Mouse (Mus musculus) forebrain, embryonic 11.5 days (tissue): ENCODE measurements around the gene Il25. TPM values are rescaled to one million over a fixed set of nuclear protein-coding genes. Genes with fewer than 3 reads are reported as not detected.

Experiments
- ATAC-seq: fragments of 200-750 bp; cut with Nextera tagmentation; replicated peaks from 2 replicates; pipeline ENCODE4 v1.8.0; 2017; ENCODE audit warnings: moderate TSS enrichment; ENCODE audit not compliant: low FRiP score
- DNase-seq: peaks from one replicate; pipeline ENCODE4 v3.0.0-alpha.2; 2017; ENCODE audit warnings: low spot score
- H3K27ac ChIP-seq: fragments of 300-500 bp; sonication (generic); 2 replicates; pipeline ENCODE4 v1.5.1; 2014; ENCODE audit warnings: low read depth, low read length
- H3K27me3 ChIP-seq: fragments of 300-500 bp; sonication (generic); 2 replicates; pipeline ENCODE4 v1.6.1; 2014; ENCODE audit warnings: mild to moderate bottlenecking, low read length, mixed read lengths; ENCODE audit not compliant: control insufficient read depth, insufficient read depth
- H3K36me3 ChIP-seq: fragments of 300-500 bp; sonication (generic); 2 replicates; pipeline ENCODE4 v1.6.1; 2014; ENCODE audit warnings: mild to moderate bottlenecking, low read length, moderate library complexity, mixed read lengths; ENCODE audit not compliant: control insufficient read depth, insufficient read depth
- H3K4me1 ChIP-seq: fragments of 300-500 bp; sonication (generic); replicated peaks from 2 replicates; pipeline ENCODE4 v1.6.1; 2014; ENCODE audit warnings: low read length, mixed read lengths; ENCODE audit not compliant: control insufficient read depth, insufficient read depth
- H3K4me2 ChIP-seq: fragments of 300-500 bp; sonication (generic); 2 replicates; pipeline ENCODE4 v1.6.1; 2014; ENCODE audit warnings: low read depth, mild to moderate bottlenecking, low read length, moderate library complexity, mixed read lengths; ENCODE audit not compliant: severe bottlenecking
- H3K4me3 ChIP-seq: fragments of 300-500 bp; sonication (generic); 2 replicates; pipeline ENCODE4 v1.5.1; 2014; ENCODE audit warnings: low read depth, low read length
- H3K9ac ChIP-seq: fragments of 300-500 bp; sonication (generic); 2 replicates; pipeline ENCODE4 v1.6.1; 2014; ENCODE audit warnings: low read length
- H3K9me3 ChIP-seq: fragments of 300-500 bp; sonication (generic); 2 replicates; pipeline ENCODE4 v1.6.1; 2016; ENCODE audit warnings: low read length, mixed read lengths; ENCODE audit not compliant: control insufficient read depth
- WGBS: fragments of 180-500 bp; shearing (Covaris S2); extraction: QIAGEN DNeasy Blood & Tissue Kit; methylation state at CpG from one replicate; pipeline ENCODE4 v1.1.7; 2014; 5-methylcytosine and 5-hydroxymethylcytosine counted together
- polyA plus RNA-seq: library from polyadenylated mRNA; unstranded; fragments of >200 nt; fragmentation: Nextera tagmentation; extraction: Ambion mirVana; gene quantifications from 2 replicates; pipeline ENCODE4 v1.2.1, GENCODE M21; 2014

Il25 gene
- polyA plus RNA-seq: not detected in 2 replicates

GRCm38 (mm10) chr14:54932645-54933150 lies at the start of gene Il25:
Gene Il25 (plus strand): TSS chr14:54932695.
- Histone ChIP-seq H3K4me1 (no peaks in the 10 kb centered on the region), H3K9ac (no peak within 1 kb of the TSS), H3K36me3 (no peaks in the 10 kb centered on the region), H3K4me2 (no peak within 1 kb of the TSS), H3K4me3 (no peak within 1 kb of the TSS), H3K27me3 (no peaks in the 10 kb centered on the region), H3K9me3 (no peaks in the 10 kb centered on the region), H3K27ac (no peak within 1 kb of the TSS)
- ATAC-seq (no peak), DNase-seq (no peak)
- WGBS: 42% methylated on average over 6 of the region's 6 CpGs

- under 1% methylated on average over 26 of the region's 27 CpGs for WGBS
- ATAC-seq (peak; percentile 88), DNase-seq (peak; percentile 93)
- Histone ChIP-seq H3K27me3 (no peaks in the 10 kb centered on the region), H3K36me3 (no peaks in the 10 kb centered on the region), H3K9ac (peak within 1 kb of the TSS; percentile 82), H3K27ac (peak within 1 kb of the TSS; percentile 72), H3K9me3 (no peaks in the 10 kb centered on the region), H3K4me2 (peak within 1 kb of the TSS; percentile 80), H3K4me1 (peaks cover 11% of the 10 kb centered on the region; the same call in 1 of the 2 replicates), H3K4me3 (peak within 1 kb of the TSS; percentile 60)
These were observed 49.1 kb upstream of the Il25 start, which contains the start of the genes Bcl2l2 and Gm20521 for GRCm38 (mm10) chr14:54883154-54884021. Gene Bcl2l2 (plus strand): TSS chr14:54883377. Gene Gm20521 (plus strand): TSS chr14:54883441.

- DNase-seq (no peak), ATAC-seq (no peak)
- H3K9me3 ChIP-seq: no peaks in the 10 kb centered on the region
- H3K27me3 ChIP-seq: no peaks in the 10 kb centered on the region
- peak overlapping the region; percentile 82 for H3K9ac ChIP-seq
- H3K36me3 ChIP-seq: no peaks in the 10 kb centered on the region
- peak overlapping the region; percentile 72 for H3K27ac ChIP-seq
- peak overlapping the region; percentile 60 for H3K4me3 ChIP-seq
- H3K4me2 ChIP-seq: peak overlapping the region; percentile 80
- WGBS: 34% methylated on average over 21 of the region's 21 CpGs
- H3K4me1 ChIP-seq: peaks cover 11% of the 10 kb centered on the region; the same call in 1 of the 2 replicates
These were observed 48.3 kb upstream of the Il25 start for GRCm38 (mm10) chr14:54884022-54884712.

GRCm38 (mm10) chr14:54885309-54885708 lies 47.2 kb upstream of the Il25 start:
- Histone ChIP-seq H3K4me1 (peaks cover 11% of the 10 kb centered on the region; the same call in 1 of the 2 replicates), H3K4me2 (no peak overlapping the region), H3K4me3 (no peak overlapping the region), H3K9me3 (no peaks in the 10 kb centered on the region), H3K27me3 (no peaks in the 10 kb centered on the region), H3K36me3 (no peaks in the 10 kb centered on the region), H3K9ac (no peak overlapping the region), H3K27ac (no peak overlapping the region)
- 93% methylated on average over 11 of the region's 11 CpGs for WGBS
- ATAC-seq (no peak), DNase-seq (no peak)

GRCm38 (mm10) chr14:54892200-54892599 lies 40.3 kb upstream of the Il25 start, which contains the start of gene Pabpn1:
Gene Pabpn1 (plus strand): TSS chr14:54892500.
- no peaks in the 10 kb centered on the region for H3K27me3 ChIP-seq
- H3K4me1 ChIP-seq: peaks cover 7% of the 10 kb centered on the region
- peaks cover 7% of the 10 kb centered on the region for H3K36me3 ChIP-seq
- peak within 1 kb of the TSS; percentile 69; the same call in 1 of the 2 replicates for H3K27ac ChIP-seq
- ATAC-seq (no peak), DNase-seq (no peak)
- peak within 1 kb of the TSS; percentile 53 for H3K4me2 ChIP-seq
- H3K9me3 ChIP-seq: no peaks in the 10 kb centered on the region
- H3K9ac ChIP-seq: peak within 1 kb of the TSS; percentile 52
- WGBS: 93% methylated on average over 3 of the region's 3 CpGs
- peak within 1 kb of the TSS; percentile 99 for H3K4me3 ChIP-seq

- H3K27ac ChIP-seq: peak overlapping the region; percentile 92
- peak overlapping the region; percentile 53 for H3K4me2 ChIP-seq
- DNase-seq (peak; percentile 97), ATAC-seq (peak; percentile 98)
- H3K27me3 ChIP-seq: no peaks in the 10 kb centered on the region
- H3K9me3 ChIP-seq: no peaks in the 10 kb centered on the region
- H3K4me3 ChIP-seq: peak overlapping the region; percentile 99
- peaks cover 7% of the 10 kb centered on the region for H3K4me1 ChIP-seq
- peak overlapping the region; percentile 99 for H3K9ac ChIP-seq
- H3K36me3 ChIP-seq: peaks cover 8% of the 10 kb centered on the region
- under 1% methylated on average over 38 of the region's 38 CpGs for WGBS
These were observed 38.8 kb upstream of the Il25 start for GRCm38 (mm10) chr14:54893651-54894181.

GRCm38 (mm10) chr14:54894296-54895151 lies 38.0 kb upstream of the Il25 start:
- WGBS: under 1% methylated on average over 54 of the region's 54 CpGs
- Histone ChIP-seq H3K4me3 (peak overlapping the region; percentile 99), H3K9me3 (no peaks in the 10 kb centered on the region), H3K4me2 (peak overlapping the region; percentile 79), H3K36me3 (peaks cover 8% of the 10 kb centered on the region), H3K4me1 (peaks cover 7% of the 10 kb centered on the region), H3K9ac (peak overlapping the region; percentile 99), H3K27me3 (no peaks in the 10 kb centered on the region), H3K27ac (peak overlapping the region; percentile 92)
- ATAC-seq (peak; percentile 67), DNase-seq (peak; percentile 86)
